17 mouse cellular contexts compared by ENCODE assay signal in genomic region chr15:86346606-86347005, GRCm38 (mm10).
A peak's percentile ranks its signal among the peaks of the same experiment; 100 is the strongest.
DNase-seq lines count a peak whose midpoint lies in the region; ATAC-seq and TF ChIP-seq lines count a peak whose summit lies in the region.
"Had no signal": no experiment of that assay in that cellular context is flagged by ENCODE, and none has a peak within 500 bp of the region (broad histone marks: within the 10 kb centered on the region; RNA-seq: fewer than 3 reads in every experiment).

No protein-coding gene starts in this region.

- 0 out of 2 replicates have a peak, but pooled peaks have one; percentile 9 for TF ChIP-seq CTCF in hindbrain, postnatal 0 days (IDR thresholded peaks at IDR 0.05; ENCODE audit: low read depth)

- peak; percentile 30 to 33 for DNase-seq in cerebellum, postnatal 14 days
- no peak for DNase-seq in cerebellum, adult 8-10 months
- no peak for DNase-seq in neural tube, embryonic 10.5 days (ENCODE audit: extremely low spot score, low spot score)
- peak; percentile 61 for DNase-seq in hindbrain, postnatal 0 days (ENCODE audit: low spot score)
- peak; percentile 56 for DNase-seq in retina, postnatal 1 day
- no peak for DNase-seq in spleen, adult 12 weeks (ENCODE audit: low spot score)
- no peak for DNase-seq in cerebellum, adult 9-10 months
- DNase-seq: adrenal gland, postnatal 25 days; gastrocnemius, postnatal 10 days; heart, adult 2 months; lung, postnatal 10 days; right cerebral cortex, adult 18-20 months had no signal

- no peak overlapping the region for H3K9ac ChIP-seq in neural tube, embryonic 13.5 days
- H3K9ac ChIP-seq in hindbrain, postnatal 0 days (replicated peaks; ENCODE audit: low read length): no peak overlapping the region
- H3K9ac ChIP-seq: embryonic facial prominence, embryonic 13.5 days; limb, embryonic 12.5 days; liver, embryonic 15.5 days had no signal

- H3K9me3 ChIP-seq in neural tube, embryonic 13.5 days: no peaks in the 10 kb centered on the region
- H3K9me3 ChIP-seq in hindbrain, postnatal 0 days (ENCODE audit: low read length): no peaks in the 10 kb centered on the region
- H3K9me3 ChIP-seq: embryonic facial prominence, embryonic 13.5 days; limb, embryonic 12.5 days; liver, embryonic 15.5 days had no signal

- 54% methylated on average over 3 of the region's 3 CpGs for WGBS in neural tube, embryonic 13.5 days
- 48% methylated on average over 3 of the region's 3 CpGs for WGBS in hindbrain, postnatal 0 days

- H3K4me2 ChIP-seq in neural tube, embryonic 13.5 days: no peak overlapping the region
- no peak overlapping the region for H3K4me2 ChIP-seq in hindbrain, postnatal 0 days (ENCODE audit: low read depth, low read length)
- H3K4me2 ChIP-seq: embryonic facial prominence, embryonic 13.5 days; limb, embryonic 12.5 days; liver, embryonic 15.5 days had no signal

- H3K4me3 ChIP-seq in neural tube, embryonic 13.5 days: no peak overlapping the region
- H3K4me3 ChIP-seq in hindbrain, postnatal 0 days (ENCODE audit: low read length): no peak overlapping the region
- H3K4me3 ChIP-seq: embryonic facial prominence, embryonic 13.5 days; heart, adult 2 months; limb, embryonic 12.5 days; liver, embryonic 15.5 days had no signal

- H3K27ac ChIP-seq in neural tube, embryonic 13.5 days (replicated peaks): peak overlapping the region; percentile 64
- 0 out of 2 replicates have a peak overlapping the region, but pooled peaks have one; percentile 11 for H3K27ac ChIP-seq in hindbrain, postnatal 0 days
- H3K27ac ChIP-seq: embryonic facial prominence, embryonic 13.5 days; heart, adult 2 months; limb, embryonic 12.5 days; liver, embryonic 15.5 days had no signal

- no peaks in the 10 kb centered on the region for H3K36me3 ChIP-seq in neural tube, embryonic 13.5 days
- H3K36me3 ChIP-seq in hindbrain, postnatal 0 days (ENCODE audit: insufficient read depth, low read length): no peaks in the 10 kb centered on the region
- H3K36me3 ChIP-seq: embryonic facial prominence, embryonic 13.5 days; limb, embryonic 12.5 days; liver, embryonic 15.5 days had no signal

- no peaks in the 10 kb centered on the region for H3K27me3 ChIP-seq in neural tube, embryonic 13.5 days
- no peaks in the 10 kb centered on the region for H3K27me3 ChIP-seq in hindbrain, postnatal 0 days (ENCODE audit: insufficient read depth, low read length)
- H3K27me3 ChIP-seq: embryonic facial prominence, embryonic 13.5 days; limb, embryonic 12.5 days; liver, embryonic 15.5 days had no signal

- peaks cover 64% of the 10 kb centered on the region for H3K4me1 ChIP-seq in neural tube, embryonic 13.5 days (replicated peaks)
- H3K4me1 ChIP-seq in hindbrain, postnatal 0 days (ENCODE audit: insufficient read depth, low read length): peaks cover 8% of the 10 kb centered on the region; the same call in 1 of the 2 replicates
- H3K4me1 ChIP-seq: liver, embryonic 15.5 days had no signal

- peak; percentile 82 for ATAC-seq in neural tube, embryonic 13.5 days (ENCODE audit: low read depth)
- ATAC-seq in hindbrain, postnatal 0 days: peak; percentile 63; the same call in 1 of the 2 replicates
- ATAC-seq: intestine, embryonic 16.5 days had no signal

Comparison
In these comparisons a context has a peak if more than half of its experiments do, and no peak if none do; other contexts are left out.
1. DNase-seq: peak in cerebellum, postnatal 14 days (2 of 2), hindbrain, postnatal 0 days (single experiment) and retina, postnatal 1 day (single experiment); none in cerebellum, adult 8-10 months (single experiment), neural tube, embryonic 10.5 days (single experiment), spleen, adult 12 weeks (single experiment) and cerebellum, adult 9-10 months (single experiment).